Mouse (Mus musculus): ENCODE measurements around the gene Tigd2. TPM values are rescaled to one million over a fixed set of nuclear protein-coding genes. Genes with fewer than 3 reads are reported as not detected.

The Tigd2 gene
- 40.4 TPM for total RNA-seq (2023)

DNA sequence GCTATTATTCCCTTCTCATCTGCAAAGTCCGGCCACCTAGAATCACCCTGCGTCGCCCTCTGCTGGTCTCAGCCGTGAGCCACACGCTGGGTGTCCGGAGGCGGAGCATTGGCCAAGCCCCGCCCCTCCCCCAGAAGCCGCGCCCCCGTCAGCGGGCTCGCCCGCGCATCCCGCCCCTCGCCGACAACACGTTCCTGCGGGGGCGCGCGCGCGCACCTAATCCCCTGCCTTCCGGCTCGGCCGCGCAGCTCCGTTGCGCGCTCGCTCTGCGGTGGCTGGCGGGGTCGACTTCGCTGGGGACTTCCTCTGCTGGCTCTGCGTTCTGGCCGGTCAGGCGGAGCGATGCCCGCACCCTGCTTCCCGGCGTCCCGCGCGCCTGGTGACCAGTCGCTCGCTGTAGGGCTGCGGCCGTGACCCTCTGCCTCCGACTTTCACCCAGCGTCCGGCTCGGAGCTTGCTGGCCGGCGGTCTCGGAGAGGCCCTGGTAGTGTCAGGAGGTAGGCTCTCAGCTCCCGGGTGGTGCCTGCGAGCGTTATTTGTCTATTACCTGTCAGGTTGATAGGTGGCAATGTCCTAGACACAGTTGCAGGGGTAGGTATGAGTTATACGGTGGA, at the start of gene Tigd2:
Gene Tigd2, plus strand, starts transcription at position 186 of the 614 bp plus-strand sequence.

Other genes with a start within 250 kb of the Tigd2 start
- gene Fam13a, start 184.3 kb upstream of the Tigd2 start, total RNA-seq (2023): 0.09 TPM
- 15.9 TPM for gene Gprin3, start 217.4 kb downstream of the Tigd2 start, total RNA-seq (2023)